Mouse (Mus musculus): ENCODE results near the gene Scamp2.

DNA sequence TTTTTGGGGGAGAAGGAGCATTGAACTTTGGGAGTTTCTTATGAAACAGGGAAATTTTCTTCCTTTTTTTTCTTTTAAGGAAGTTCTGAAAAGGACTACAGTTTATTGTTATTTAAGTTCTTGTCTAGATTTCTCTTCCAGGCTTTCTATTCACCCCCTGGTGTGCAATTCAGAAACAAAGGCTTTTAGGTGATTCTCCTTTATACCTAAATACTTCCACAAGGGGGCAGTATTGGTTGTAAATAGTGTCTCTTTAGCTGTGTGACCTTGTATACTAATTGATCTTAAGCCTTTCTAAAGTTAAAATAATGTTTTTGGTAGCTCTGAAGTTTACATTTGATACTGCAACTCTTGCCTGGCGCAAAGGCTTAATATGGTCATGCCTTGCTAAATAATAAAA lies 37.0 kb upstream of the Scamp2 start:
- TF ChIP-seq EP300 (IDR thresholded peaks at IDR 0.05; ENCODE audit: low read depth) (no peak), CTCF (IDR thresholded peaks at IDR 0.05; ENCODE audit: low read depth) (peak; percentile 54; the same call in 1 of the 2 replicates)

All from liver, embryonic 14.5 days (tissue).